Mouse (Mus musculus): ENCODE measurements around the gene B4galt5. TPM values are rescaled to one million over a fixed set of nuclear protein-coding genes. Genes with fewer than 3 reads are reported as not detected.

The B4galt5 gene
- total RNA-seq, 1 experiment = 40.5 TPM

- no peak overlapping the region for H3K9ac ChIP-seq (ENCODE audit: insufficient read depth, low read depth, low read length, poor library complexity, severe bottlenecking)
- no peak overlapping the region for H3K4me3 ChIP-seq (ENCODE audit: insufficient read depth in 1 of 2, low read depth in 1 of 2, low read length in 2 of 2, poor library complexity in 1 of 2, severe bottlenecking in 1 of 2)
- H3K36me3 ChIP-seq (ENCODE audit: control insufficient read depth, insufficient read depth, low read length, poor library complexity, severe bottlenecking) = no peaks in the 10 kb centered on the region
- H3K4me1 ChIP-seq (ENCODE audit: control insufficient read depth in 2 of 2, insufficient read depth in 2 of 2, low read length in 2 of 2, poor library complexity in 1 of 2) = peaks cover 0 to 4% of the 10 kb centered on the region in 2 experiments; a peak in 1 of 4 replicates
- DNase-seq (ENCODE audit: low read depth, low spot score) = no peak
- 0 out of 2 replicates have a peak, but pooled peaks cover under 1% of the 10 kb centered on the region for H3K9me3 ChIP-seq (ENCODE audit: control insufficient read depth, insufficient read depth, low read depth, low read length)
- TF ChIP-seq ZNF384 (IDR thresholded peaks at IDR 0.05; ENCODE audit: low read depth, low read length) (no peak), ZC3H11A (IDR thresholded peaks at IDR 0.05; ENCODE audit: borderline replicate concordance, low read depth, low read length) (no peak), HCFC1 (IDR thresholded peaks at IDR 0.05; ENCODE audit: borderline replicate concordance, insufficient read depth, low read length) (no peak), MAFK (IDR thresholded peaks at IDR 0.05; ENCODE audit: insufficient read depth, low read depth, low read length) (no peak), CHD2 (IDR thresholded peaks at IDR 0.05; ENCODE audit: low read depth, low read length) (no peak)
- in situ Hi-C loops (cut with MboI; ENCODE audit: low sequenced_read_pairs in 2 of 2, unreplicated experiment in 2 of 2) = no loop called here
- no peak overlapping the region for H3K27ac ChIP-seq (ENCODE audit: insufficient read depth, low read depth, low read length, poor library complexity, severe bottlenecking)
Measured at GRCm38 (mm10) chr2:167275856-167276255, 73.1 kb downstream of the B4galt5 start.

- H3K4me3 ChIP-seq (ENCODE audit: insufficient read depth in 1 of 2, low read depth in 1 of 2, low read length in 2 of 2, poor library complexity in 1 of 2, severe bottlenecking in 1 of 2) = no peak overlapping the region
- DNase-seq (ENCODE audit: low read depth, low spot score) = no peak
- in situ Hi-C loops (cut with MboI; ENCODE audit: low sequenced_read_pairs in 2 of 2, unreplicated experiment in 2 of 2) = no loop called here
- TF ChIP-seq CHD2 (IDR thresholded peaks at IDR 0.05; ENCODE audit: low read depth, low read length) (no peak), ZC3H11A (IDR thresholded peaks at IDR 0.05; ENCODE audit: borderline replicate concordance, low read depth, low read length) (no peak), ZNF384 (IDR thresholded peaks at IDR 0.05; ENCODE audit: low read depth, low read length) (no peak), MAFK (IDR thresholded peaks at IDR 0.05; ENCODE audit: insufficient read depth, low read depth, low read length) (no peak), HCFC1 (IDR thresholded peaks at IDR 0.05; ENCODE audit: borderline replicate concordance, insufficient read depth, low read length) (no peak)
- peaks cover 0 to 4% of the 10 kb centered on the region in 2 experiments; a peak in 1 of 4 replicates for H3K4me1 ChIP-seq (ENCODE audit: control insufficient read depth in 2 of 2, insufficient read depth in 2 of 2, low read length in 2 of 2, poor library complexity in 1 of 2)
- H3K36me3 ChIP-seq (ENCODE audit: control insufficient read depth, insufficient read depth, low read length, poor library complexity, severe bottlenecking) = no peaks in the 10 kb centered on the region
- no peak overlapping the region for H3K9ac ChIP-seq (ENCODE audit: insufficient read depth, low read depth, low read length, poor library complexity, severe bottlenecking)
- H3K27ac ChIP-seq (ENCODE audit: insufficient read depth, low read depth, low read length, poor library complexity, severe bottlenecking) = no peak overlapping the region
- no peaks in the 10 kb centered on the region for H3K9me3 ChIP-seq (ENCODE audit: control insufficient read depth, insufficient read depth, low read depth, low read length)
Measured at GRCm38 (mm10) chr2:167274713-167275465, 74.1 kb downstream of the B4galt5 start.

- DNase-seq (ENCODE audit: low read depth, low spot score) = no peak
- H3K9me3 ChIP-seq (ENCODE audit: control insufficient read depth, insufficient read depth, low read depth, low read length) = no peaks in the 10 kb centered on the region
- no peaks in the 10 kb centered on the region for H3K36me3 ChIP-seq (ENCODE audit: control insufficient read depth, insufficient read depth, low read length, poor library complexity, severe bottlenecking)
- in situ Hi-C loops (cut with MboI; ENCODE audit: low sequenced_read_pairs in 2 of 2, unreplicated experiment in 2 of 2) = no loop called here
- H3K4me3 ChIP-seq (ENCODE audit: insufficient read depth in 1 of 2, low read depth in 1 of 2, low read length in 2 of 2, poor library complexity in 1 of 2, severe bottlenecking in 1 of 2) = no peak overlapping the region
- TF ChIP-seq ZC3H11A (IDR thresholded peaks at IDR 0.05; ENCODE audit: borderline replicate concordance, low read depth, low read length) = no peak
- TF ChIP-seq CHD2 (IDR thresholded peaks at IDR 0.05; ENCODE audit: low read depth, low read length) = no peak
- TF ChIP-seq ZNF384 (IDR thresholded peaks at IDR 0.05; ENCODE audit: low read depth, low read length) = no peak
- TF ChIP-seq MAFK (IDR thresholded peaks at IDR 0.05; ENCODE audit: insufficient read depth, low read depth, low read length) = no peak
- no peak for TF ChIP-seq HCFC1 (IDR thresholded peaks at IDR 0.05; ENCODE audit: borderline replicate concordance, insufficient read depth, low read length)
- H3K9ac ChIP-seq (ENCODE audit: insufficient read depth, low read depth, low read length, poor library complexity, severe bottlenecking) = no peak overlapping the region
- no peak overlapping the region for H3K27ac ChIP-seq (ENCODE audit: insufficient read depth, low read depth, low read length, poor library complexity, severe bottlenecking)
- H3K4me1 ChIP-seq (ENCODE audit: control insufficient read depth in 2 of 2, insufficient read depth in 2 of 2, low read length in 2 of 2, poor library complexity in 1 of 2) = no peaks in the 10 kb centered on the region
Measured at GRCm38 (mm10) chr2:167273206-167273740, 75.7 kb downstream of the B4galt5 start.

- Histone ChIP-seq H3K9me3 (ENCODE audit: control insufficient read depth, insufficient read depth, low read depth, low read length) (no peaks in the 10 kb centered on the region), H3K9ac (ENCODE audit: insufficient read depth, low read depth, low read length, poor library complexity, severe bottlenecking) (no peak overlapping the region), H3K4me3 (ENCODE audit: insufficient read depth in 1 of 2, low read depth in 1 of 2, low read length in 2 of 2, poor library complexity in 1 of 2, severe bottlenecking in 1 of 2) (no peak overlapping the region), H3K36me3 (ENCODE audit: control insufficient read depth, insufficient read depth, low read length, poor library complexity, severe bottlenecking) (no peaks in the 10 kb centered on the region), H3K4me1 (ENCODE audit: control insufficient read depth in 2 of 2, insufficient read depth in 2 of 2, low read length in 2 of 2, poor library complexity in 1 of 2) (no peaks in the 10 kb centered on the region), H3K27ac (ENCODE audit: insufficient read depth, low read depth, low read length, poor library complexity, severe bottlenecking) (no peak overlapping the region)
- in situ Hi-C loops (cut with MboI; ENCODE audit: low sequenced_read_pairs in 2 of 2, unreplicated experiment in 2 of 2) = no loop called here
- TF ChIP-seq HCFC1 (IDR thresholded peaks at IDR 0.05; ENCODE audit: borderline replicate concordance, insufficient read depth, low read length) (no peak), ZNF384 (IDR thresholded peaks at IDR 0.05; ENCODE audit: low read depth, low read length) (no peak), CHD2 (IDR thresholded peaks at IDR 0.05; ENCODE audit: low read depth, low read length) (no peak), ZC3H11A (IDR thresholded peaks at IDR 0.05; ENCODE audit: borderline replicate concordance, low read depth, low read length) (no peak), MAFK (IDR thresholded peaks at IDR 0.05; ENCODE audit: insufficient read depth, low read depth, low read length) (no peak)
- DNase-seq (ENCODE audit: low read depth, low spot score) = no peak
Measured at GRCm38 (mm10) chr2:167272706-167273105, 76.3 kb downstream of the B4galt5 start.
